Mouse (Mus musculus) embryonic facial prominence, embryonic 10.5 days (tissue): ENCODE data around the gene Tent5a. TPM values are rescaled to one million over a fixed set of nuclear protein-coding genes. Genes with fewer than 3 reads are reported as not detected.

ENCODE experiments used
- DNase-seq: peaks from one replicate; pipeline ENCODE4 v3.0.0-alpha.2; 2017; ENCODE audit warnings: low spot score
- H3K27ac ChIP-seq: fragments of 300-500 bp; sonication (generic); replicated peaks from 2 replicates; pipeline ENCODE4 v1.5.1; 2016; ENCODE audit warnings: mild to moderate bottlenecking
- H3K27me3 ChIP-seq: fragments of 300-500 bp; sonication (generic); replicated peaks from 2 replicates; pipeline ENCODE4 v1.6.1; 2016; ENCODE audit warnings: low read depth, mild to moderate bottlenecking; ENCODE audit not compliant: poor library complexity, severe bottlenecking
- H3K36me3 ChIP-seq: fragments of 300-500 bp; sonication (generic); replicated peaks from 2 replicates; pipeline ENCODE4 v1.6.1; 2016; ENCODE audit warnings: mild to moderate bottlenecking, moderate library complexity
- H3K4me1 ChIP-seq: fragments of 300-500 bp; sonication (generic); 2 replicates; pipeline ENCODE4 v1.6.1; 2016
- H3K4me3 ChIP-seq: fragments of 300-500 bp; sonication (generic); 2 replicates; pipeline ENCODE4 v1.5.1; 2016; ENCODE audit warnings: mild to moderate bottlenecking, moderate library complexity
- H3K9me3 ChIP-seq: fragments of 300-500 bp; sonication (generic); 2 replicates; pipeline ENCODE4 v1.6.1; 2016; ENCODE audit warnings: mild to moderate bottlenecking
- WGBS: fragments of 180-500 bp; shearing (Covaris S2); methylation state at CpG from one replicate; pipeline ENCODE4 v1.1.7; 2016; 5-methylcytosine and 5-hydroxymethylcytosine counted together
- polyA plus RNA-seq: library from polyadenylated mRNA; unstranded; fragments of >200 nt; fragmentation: Nextera tagmentation; extraction: Ambion mirVana; gene quantifications from 2 replicates; pipeline ENCODE4 v1.2.1, GENCODE M21; 2016

The Tent5a gene
- polyA plus RNA-seq, 1 experiment from 2014 or later: 1.5 TPM

GRCm38 (mm10) chr9:85331521-85331920 is 4.4 kb upstream of the Tent5a start:
- WGBS: 83% methylated on average over 2 of the region's 2 CpGs
- Histone ChIP-seq H3K27ac (no peak overlapping the region), H3K9me3 (no peaks in the 10 kb centered on the region), H3K36me3 (no peaks in the 10 kb centered on the region), H3K4me1 (peaks cover 10% of the 10 kb centered on the region; the same call in 1 of the 2 replicates), H3K4me3 (no peak overlapping the region), H3K27me3 (peaks cover 11% of the 10 kb centered on the region)
- no peak for DNase-seq

GRCm38 (mm10) chr9:85328259-85328658 is 1.1 kb upstream of the Tent5a start:
- Histone ChIP-seq H3K4me3 (peak overlapping the region; percentile 80), H3K36me3 (no peaks in the 10 kb centered on the region), H3K27ac (peak overlapping the region; percentile 67; the same call in 1 of the 2 replicates), H3K9me3 (no peaks in the 10 kb centered on the region), H3K4me1 (peaks cover 17% of the 10 kb centered on the region), H3K27me3 (peaks cover 38% of the 10 kb centered on the region)
- 2% methylated on average over 16 of the region's 16 CpGs for WGBS
- peak; percentile 90 for DNase-seq

- under 1% methylated on average over 88 of the region's 88 CpGs for WGBS
- H3K27ac ChIP-seq: peak overlapping the region; percentile 67
- peak overlapping the region; percentile 80 for H3K4me3 ChIP-seq
- H3K4me1 ChIP-seq: peaks cover 17% of the 10 kb centered on the region
- no peaks in the 10 kb centered on the region for H3K9me3 ChIP-seq
- DNase-seq: peak; percentile 62
- no peaks in the 10 kb centered on the region for H3K36me3 ChIP-seq
- H3K27me3 ChIP-seq: peaks cover 38% of the 10 kb centered on the region
Measured at GRCm38 (mm10) chr9:85326292-85327241, 581 bp downstream of the Tent5a start.

- DNase-seq: no peak
- Histone ChIP-seq H3K9me3 (no peaks in the 10 kb centered on the region), H3K4me1 (peaks cover 17% of the 10 kb centered on the region), H3K27ac (no peak overlapping the region), H3K4me3 (no peak overlapping the region; the same call in 1 of the 2 replicates), H3K36me3 (no peaks in the 10 kb centered on the region), H3K27me3 (peaks cover 38% of the 10 kb centered on the region)
- 48% methylated on average over 17 of the region's 17 CpGs for WGBS
Measured at GRCm38 (mm10) chr9:85325201-85325868, 1.8 kb downstream of the Tent5a start.

- no peak overlapping the region for H3K27ac ChIP-seq
- WGBS: 84% methylated on average over 11 of the region's 11 CpGs
- peaks cover 33% of the 10 kb centered on the region for H3K27me3 ChIP-seq
- DNase-seq: no peak
- H3K36me3 ChIP-seq: no peaks in the 10 kb centered on the region
- H3K4me1 ChIP-seq: peaks cover 17% of the 10 kb centered on the region
- no peaks in the 10 kb centered on the region for H3K9me3 ChIP-seq
- no peak overlapping the region for H3K4me3 ChIP-seq
Measured at GRCm38 (mm10) chr9:85324158-85324875, 2.8 kb downstream of the Tent5a start.

GRCm38 (mm10) chr9:85320167-85320951 is 6.8 kb downstream of the Tent5a start:
- WGBS: 74% methylated on average over 8 of the region's 8 CpGs

GRCm38 (mm10) chr9:85316122-85316521 is 11.0 kb downstream of the Tent5a start:
- WGBS: 46% methylated on average over 1 of the region's 1 CpGs
- H3K4me1 ChIP-seq: no peaks in the 10 kb centered on the region

More at GRCm38 (mm10) chr9:85320167-85320951, 6.8 kb downstream of the Tent5a start:
- no peak overlapping the region for H3K27ac ChIP-seq
- H3K4me1 ChIP-seq: no peaks in the 10 kb centered on the region
- no peak overlapping the region for H3K4me3 ChIP-seq
- no peak for DNase-seq
- H3K27me3 ChIP-seq: peaks cover 16% of the 10 kb centered on the region
- no peaks in the 10 kb centered on the region for H3K36me3 ChIP-seq
- H3K9me3 ChIP-seq: no peaks in the 10 kb centered on the region

GRCm38 (mm10) chr9:85312473-85312872 is 14.7 kb downstream of the Tent5a start, which contains the start of gene Gm11114:
TSS of gene Gm11114 (plus strand) at chr9:85312773.
- whole genome bisulfite sequencing: 87% methylated on average over 6 of the region's 6 CpGs
- no peaks in the 10 kb centered on the region for H3K27me3 ChIP-seq
- H3K27ac ChIP-seq: no peak within 1 kb of the TSS

More at GRCm38 (mm10) chr9:85316122-85316521, 11.0 kb downstream of the Tent5a start:
- no peak overlapping the region for H3K4me3 ChIP-seq
- no peaks in the 10 kb centered on the region for H3K27me3 ChIP-seq
- H3K36me3 ChIP-seq: no peaks in the 10 kb centered on the region
- no peak for DNase-seq
- no peak overlapping the region for H3K27ac ChIP-seq
- H3K9me3 ChIP-seq: no peaks in the 10 kb centered on the region

GRCm38 (mm10) chr9:85303378-85303777 is 23.8 kb downstream of the Tent5a start:
- no peak for DNase-seq
- no peaks in the 10 kb centered on the region for H3K4me1 ChIP-seq
- H3K4me3 ChIP-seq: no peak overlapping the region
- H3K27me3 ChIP-seq: no peaks in the 10 kb centered on the region
- 85% methylated on average over 3 of the region's 3 CpGs for WGBS
- H3K27ac ChIP-seq: no peak overlapping the region
- H3K9me3 ChIP-seq: no peaks in the 10 kb centered on the region
- H3K36me3 ChIP-seq: no peaks in the 10 kb centered on the region

More at GRCm38 (mm10) chr9:85312473-85312872, 14.7 kb downstream of the Tent5a start, which contains the start of gene Gm11114:
- no peaks in the 10 kb centered on the region for H3K36me3 ChIP-seq
- DNase-seq: no peak
- H3K4me1 ChIP-seq: no peaks in the 10 kb centered on the region
- no peak within 1 kb of the TSS for H3K4me3 ChIP-seq
- no peaks in the 10 kb centered on the region for H3K9me3 ChIP-seq

GRCm38 (mm10) chr9:85302849-85303248 is 24.3 kb downstream of the Tent5a start:
- H3K4me3 ChIP-seq: no peak overlapping the region
- no peak overlapping the region for H3K27ac ChIP-seq
- no peaks in the 10 kb centered on the region for H3K27me3 ChIP-seq
- DNase-seq: no peak
- 87% methylated on average over 4 of the region's 4 CpGs for WGBS
- H3K36me3 ChIP-seq: no peaks in the 10 kb centered on the region
- no peaks in the 10 kb centered on the region for H3K4me1 ChIP-seq
- H3K9me3 ChIP-seq: no peaks in the 10 kb centered on the region

- no peaks in the 10 kb centered on the region for H3K36me3 ChIP-seq
- DNase-seq: no peak
- H3K4me1 ChIP-seq: no peaks in the 10 kb centered on the region
- no peak overlapping the region for H3K27ac ChIP-seq
- H3K9me3 ChIP-seq: no peaks in the 10 kb centered on the region
- no peaks in the 10 kb centered on the region for H3K27me3 ChIP-seq
- no peak overlapping the region for H3K4me3 ChIP-seq
- WGBS: 86% methylated on average over 2 of the region's 2 CpGs
Measured at GRCm38 (mm10) chr9:85274114-85274513, 53.0 kb downstream of the Tent5a start.
